Mouse (Mus musculus) ES-Bruce4 (cell line): ENCODE results near the gene Ctc1.

Source experiments
- CTCF ChIP-seq: IDR thresholded peaks from one replicate; pipeline ENCODE4 v1.8.1; 2011; ENCODE audit warnings: low read depth, low read length
- EP300 ChIP-seq: IDR thresholded peaks from 2 replicates; pipeline ENCODE4 v1.6.1; 2011; ENCODE audit warnings: low read depth, low read length; ENCODE audit not compliant: insufficient read depth
- POLR2A ChIP-seq: IDR thresholded peaks from one replicate; pipeline ENCODE4 v1.8.1; 2011; ENCODE audit warnings: low read length; ENCODE audit not compliant: insufficient read depth

DNA sequence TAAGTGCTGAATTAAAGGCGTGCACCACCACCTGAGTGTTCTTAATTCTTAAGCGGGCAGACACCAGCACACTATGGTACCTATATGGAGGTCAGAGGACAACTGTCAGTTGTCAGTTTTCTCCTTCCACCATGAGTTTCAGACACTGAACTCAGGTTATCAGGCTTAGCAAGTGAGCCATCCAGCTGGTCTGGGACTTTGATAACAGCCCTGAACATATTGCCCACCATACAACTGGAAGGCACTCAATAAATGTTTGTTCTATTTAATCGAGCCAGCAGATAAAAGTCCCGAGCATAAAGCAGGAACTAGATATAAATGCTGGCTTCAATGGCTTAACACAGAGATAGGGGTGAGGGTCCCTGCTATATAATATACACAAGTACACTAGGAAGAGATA, 18.6 kb upstream of the Ctc1 start:
- TF ChIP-seq CTCF (no peak), POLR2A (no peak), EP300 (no peak)
